Mouse (Mus musculus) bone marrow, adult 2 months (tissue): ENCODE data around the gene Slc5a11. TPM values are rescaled to one million over a fixed set of nuclear protein-coding genes. Genes with fewer than 3 reads are reported as not detected.
A peak's percentile ranks its signal among the peaks of the same experiment; 100 is the strongest.

Experiments
- H3K27ac ChIP-seq: fragments of 200-500 bp; 2 replicates; pipeline ENCODE4 v1.5.1; 2012; ENCODE audit warnings: low read depth, mild to moderate bottlenecking, control low read depth, inconsistent platforms, low read length; ENCODE audit not compliant: control insufficient read depth, poor library complexity, insufficient read depth
- H3K4me1 ChIP-seq: fragments of 200-500 bp; 2 replicates; pipeline ENCODE4 v1.6.1; 2011; ENCODE audit warnings: low read length; ENCODE audit not compliant: control insufficient read depth, insufficient read depth
- H3K4me3 ChIP-seq: fragments of 200-500 bp; replicated peaks from 2 replicates; pipeline ENCODE3; 2011; ENCODE audit warnings: mild to moderate bottlenecking, low read depth, low read length, control low read depth; ENCODE audit not compliant: control insufficient read depth
- CTCF ChIP-seq: fragments of 200-500 bp; IDR thresholded peaks from 2 replicates; pipeline ENCODE4 v1.5.1; 2011; ENCODE audit warnings: low read length, control low read depth; ENCODE audit not compliant: control insufficient read depth, insufficient read depth
- POLR2A ChIP-seq: fragments of 200-500 bp; IDR thresholded peaks from 2 replicates; pipeline ENCODE4 v1.6.1; 2011; ENCODE audit warnings: low read depth, mild to moderate bottlenecking, control low read depth, low read length, borderline replicate concordance; ENCODE audit not compliant: control insufficient read depth
- WGBS: fragments of 180-500 bp; shearing (Covaris S2); methylation state at CpG from one replicate; pipeline ENCODE4 v1.1.7; 2018; 5-methylcytosine and 5-hydroxymethylcytosine counted together
- polyA plus RNA-seq: library from polyadenylated mRNA; stranded (reverse); fragments of >200 nt; gene quantifications from 2 replicates; pipeline ENCODE4 v1.2.4, GENCODE M21; 2011; ENCODE audit warnings: low replicate concordance; ENCODE audit not compliant: missing spikeins, insufficient read depth, insufficient read length

Slc5a11 gene
- polyA plus RNA-seq, 1 experiment = 18.5 TPM

DNA sequence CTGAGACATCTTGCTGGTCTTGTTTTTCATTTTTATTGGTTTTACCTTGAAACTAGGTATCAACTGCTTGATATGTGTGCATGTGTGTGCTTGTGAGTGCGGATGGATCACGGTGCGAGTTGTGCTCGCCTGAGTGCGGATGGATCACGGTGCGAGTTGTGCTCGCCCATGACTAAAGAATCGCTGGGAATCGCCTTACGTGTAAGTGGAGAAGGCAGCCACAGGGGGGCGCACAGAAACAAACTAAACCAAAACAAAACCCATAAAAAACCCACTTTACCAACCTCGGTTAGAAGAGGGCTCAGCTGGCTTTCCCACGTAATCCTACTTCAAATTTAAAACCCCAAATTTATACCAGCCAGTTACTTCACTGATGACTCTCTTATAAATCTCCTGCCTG is 9.3 kb upstream of the Slc5a11 start:
- 17% methylated on average over 14 of the region's 14 CpGs for WGBS
- no peaks in the 10 kb centered on the region; the same call in 1 of the 2 replicates for H3K4me1 ChIP-seq

GRCm38 (mm10) chr7:123207561-123207960 is 7.0 kb upstream of the Slc5a11 start:
- Histone ChIP-seq H3K4me3 (no peak overlapping the region), H3K27ac (no peak overlapping the region), H3K4me1 (no peaks in the 10 kb centered on the region; the same call in 1 of the 2 replicates)
- TF ChIP-seq POLR2A (no peak), CTCF (no peak)
- 43% methylated on average over 6 of the region's 6 CpGs for WGBS

More for the DNA sequence above, 9.3 kb upstream of the Slc5a11 start:
- Histone ChIP-seq H3K27ac (no peak overlapping the region), H3K4me3 (no peak overlapping the region)
- TF ChIP-seq CTCF (peak; percentile 50), POLR2A (no peak)

GRCm38 (mm10) chr7:123209864-123210263 is 4.7 kb upstream of the Slc5a11 start:
- Histone ChIP-seq H3K27ac (no peak overlapping the region), H3K4me3 (no peak overlapping the region), H3K4me1 (no peaks in the 10 kb centered on the region; the same call in 1 of the 2 replicates)
- TF ChIP-seq POLR2A = no peak
- no peak for TF ChIP-seq CTCF
- 74% methylated on average over 9 of the region's 9 CpGs for WGBS

- no peak for TF ChIP-seq CTCF
- no peak for TF ChIP-seq POLR2A
- H3K4me1 ChIP-seq = no peaks in the 10 kb centered on the region
- no peak overlapping the region for H3K4me3 ChIP-seq
- 45% methylated on average over 5 of the region's 5 CpGs for WGBS
- no peak overlapping the region for H3K27ac ChIP-seq
These were observed 3.1 kb upstream of the Slc5a11 start for GRCm38 (mm10) chr7:123211461-123211860.

GRCm38 (mm10) chr7:123212316-123212715 is 2.3 kb upstream of the Slc5a11 start:
- Histone ChIP-seq H3K27ac (no peak overlapping the region), H3K4me1 (no peaks in the 10 kb centered on the region)
- WGBS = 73% methylated on average over 5 of the region's 5 CpGs

GRCm38 (mm10) chr7:123215138-123215537 is 558 bp downstream of the Slc5a11 start:
- Histone ChIP-seq H3K27ac (no peak overlapping the region), H3K4me1 (no peaks in the 10 kb centered on the region), H3K4me3 (no peak overlapping the region)
- WGBS = 88% methylated on average over 2 of the region's 2 CpGs
- TF ChIP-seq POLR2A (no peak), CTCF (no peak)

More at GRCm38 (mm10) chr7:123212316-123212715, 2.3 kb upstream of the Slc5a11 start:
- H3K4me3 ChIP-seq = no peak overlapping the region
- TF ChIP-seq CTCF = no peak
- TF ChIP-seq POLR2A = no peak

DNA sequence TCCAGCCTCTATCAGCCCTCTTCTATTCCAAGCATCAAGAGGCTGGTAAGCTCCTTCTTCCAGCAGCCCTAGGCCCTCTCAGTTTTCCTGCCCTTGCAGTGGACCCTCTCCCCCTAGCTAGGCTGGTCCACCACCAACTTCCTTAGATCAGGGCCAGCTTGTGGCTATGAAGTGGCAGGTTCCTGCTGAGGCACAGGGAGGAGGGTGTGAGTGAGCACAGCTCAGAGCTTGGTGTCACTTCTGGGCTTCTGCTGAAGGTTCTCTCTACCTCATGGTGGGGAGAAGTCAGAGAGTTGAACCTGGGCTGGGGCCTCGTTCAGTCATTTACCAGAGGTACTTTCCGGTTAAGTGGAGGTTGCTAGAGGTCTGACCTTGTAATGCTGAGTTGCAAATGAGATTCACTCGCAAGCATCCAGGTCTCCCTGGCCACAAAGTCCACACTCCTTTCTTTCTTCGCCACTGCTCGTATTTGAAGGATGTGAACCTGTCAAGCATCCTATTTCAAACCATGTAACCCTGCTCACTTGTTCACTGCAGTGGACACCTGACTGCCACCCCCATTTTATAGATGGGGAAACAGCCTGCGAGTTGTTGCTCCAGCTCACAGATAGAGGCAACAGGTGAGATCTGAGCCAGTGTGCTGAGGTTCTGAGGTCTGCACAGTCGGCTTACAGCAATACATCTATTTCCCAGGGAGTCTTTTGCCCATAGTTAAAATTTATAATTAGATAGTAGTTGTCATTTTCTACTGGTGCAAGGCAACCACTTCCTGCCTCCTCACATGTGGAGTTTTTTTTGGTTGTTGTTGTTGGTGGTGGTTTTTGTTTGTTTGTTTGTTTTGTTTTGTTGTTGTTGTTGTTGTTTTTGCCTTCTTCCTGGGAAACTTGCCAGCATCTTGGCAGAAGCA is 3.1 kb downstream of the Slc5a11 start:
- no peak for TF ChIP-seq POLR2A
- TF ChIP-seq CTCF = no peak
- WGBS = 56% methylated on average over 7 of the region's 7 CpGs
- no peak overlapping the region for H3K4me3 ChIP-seq
- H3K4me1 ChIP-seq = no peaks in the 10 kb centered on the region
- H3K27ac ChIP-seq = no peak overlapping the region

GRCm38 (mm10) chr7:123218620-123219019 is 4.0 kb downstream of the Slc5a11 start:
- 61% methylated on average over 6 of the region's 6 CpGs for WGBS
- H3K4me3 ChIP-seq = no peak overlapping the region
- no peak overlapping the region for H3K27ac ChIP-seq
- H3K4me1 ChIP-seq = no peaks in the 10 kb centered on the region
- TF ChIP-seq POLR2A (no peak), CTCF (no peak)
